Mouse (Mus musculus): ENCODE measurements at regions not wholly inside any gene's neighbourhood (a gene's known extent, or its start where the extent isn't known, plus 50 kb on each side); places are given as distances from the start of the nearest gene placed in this dataset.

DNA sequence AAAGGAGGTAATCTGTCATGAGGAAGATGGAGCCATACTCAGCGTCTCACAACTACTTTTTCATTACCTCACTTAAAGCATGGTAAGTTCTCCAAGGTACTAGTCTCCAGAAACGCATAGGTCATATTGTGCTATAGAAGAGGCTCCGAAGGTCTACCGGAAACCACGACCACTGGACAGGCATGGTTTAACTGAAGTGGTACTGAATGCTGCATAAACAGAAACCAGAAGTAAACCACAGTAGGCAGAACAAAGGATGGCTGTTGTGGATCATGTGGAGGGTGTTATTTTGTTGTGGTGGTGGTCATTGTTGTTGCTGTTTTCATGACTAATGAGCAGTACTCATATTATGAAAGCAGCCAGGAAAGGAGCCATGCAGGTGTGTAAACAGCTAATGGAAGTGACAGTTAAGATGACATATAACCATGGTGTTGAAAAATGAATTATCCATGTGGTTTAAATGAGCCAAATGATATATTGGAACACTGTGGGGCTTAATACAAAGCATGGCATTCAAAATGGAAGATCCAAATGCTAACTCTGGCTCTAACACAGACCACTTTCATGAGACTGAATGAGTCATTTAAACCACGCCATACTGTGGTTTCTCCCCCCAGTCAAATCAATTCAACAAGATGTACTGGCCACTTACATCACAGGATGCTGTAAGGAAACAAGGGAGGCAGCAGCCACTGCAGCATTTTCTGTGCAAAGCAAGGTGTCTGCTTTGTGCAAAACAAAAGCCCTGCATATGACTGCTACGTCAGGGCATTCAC, 3484.5 kb upstream of the Gm7489 start:
- TF ChIP-seq CTCF (IDR thresholded peaks at IDR 0.05; ENCODE audit: control insufficient read depth, insufficient read depth, low read length) (no peak), POLR2A (IDR thresholded peaks at IDR 0.05; ENCODE audit: borderline replicate concordance, control insufficient read depth, low read depth, low read length) (no peak)

Data from bone marrow, adult 2 months (tissue).